Mouse (Mus musculus): Measurements from ENCODE around the gene Tcf7l1.

- no peak for TF ChIP-seq CTCF (IDR thresholded peaks at IDR 0.05)
- no peak for TF ChIP-seq EP300 (IDR thresholded peaks at IDR 0.05)
Measured at GRCm38 (mm10) chr6:72727826-72728225, 61.2 kb downstream of the Tcf7l1 start.
